Mouse (Mus musculus): ENCODE results near the gene Slc44a3.

The Slc44a3 gene

GRCm38 (mm10) chr3:121451404-121451803 is 80.8 kb downstream of the Slc44a3 start:
- no peak for DNase-seq

GRCm38 (mm10) chr3:121449527-121449926 is 82.7 kb downstream of the Slc44a3 start:
- peak; percentile 96 for DNase-seq

- DNase-seq = peak; percentile 84
Observed at GRCm38 (mm10) chr3:121448606-121449005, 83.6 kb downstream of the Slc44a3 start.

GRCm38 (mm10) chr3:121448029-121448468 is 84.2 kb downstream of the Slc44a3 start:
- peak; percentile 86 for DNase-seq

- peak; percentile 87 for DNase-seq
Observed at GRCm38 (mm10) chr3:121446454-121446853, 85.8 kb downstream of the Slc44a3 start.

GRCm38 (mm10) chr3:121444414-121444813 is 87.8 kb downstream of the Slc44a3 start:
- DNase-seq = peak; percentile 80

GRCm38 (mm10) chr3:121443861-121444271 is 88.3 kb downstream of the Slc44a3 start:
- peak; percentile 82 for DNase-seq

- DNase-seq = peak; percentile 94
Observed at GRCm38 (mm10) chr3:121442288-121442687, 89.9 kb downstream of the Slc44a3 start.

GRCm38 (mm10) chr3:121441504-121441903 is 90.7 kb downstream of the Slc44a3 start:
- peak; percentile 79 for DNase-seq

GRCm38 (mm10) chr3:121439623-121440161 is 92.5 kb downstream of the Slc44a3 start:
- DNase-seq = peak; percentile 96

- DNase-seq = peak; percentile 95
Observed at GRCm38 (mm10) chr3:121437996-121438395, 94.2 kb downstream of the Slc44a3 start.

- DNase-seq = no peak
Observed at GRCm38 (mm10) chr3:121437070-121437469, 95.1 kb downstream of the Slc44a3 start.

- peak; percentile 84 for DNase-seq
Observed at GRCm38 (mm10) chr3:121435296-121435695, 96.9 kb downstream of the Slc44a3 start.

- DNase-seq = peak; percentile 93
Observed at GRCm38 (mm10) chr3:121433968-121434533, 98.2 kb downstream of the Slc44a3 start.

- peak; percentile 41 for DNase-seq
Observed at GRCm38 (mm10) chr3:121433359-121433758, 98.8 kb downstream of the Slc44a3 start.

- DNase-seq = no peak
Observed at GRCm38 (mm10) chr3:121430289-121430936, 101.8 kb downstream of the Slc44a3 start.

- peak; percentile 81 for DNase-seq
Observed at GRCm38 (mm10) chr3:121429469-121429868, 102.7 kb downstream of the Slc44a3 start.

GRCm38 (mm10) chr3:121428696-121429259 is 103.4 kb downstream of the Slc44a3 start:
- peak; percentile 88 for DNase-seq

GRCm38 (mm10) chr3:121428230-121428629 is 104.0 kb downstream of the Slc44a3 start:
- DNase-seq = peak; percentile 91

GRCm38 (mm10) chr3:121427520-121427908 is 104.7 kb downstream of the Slc44a3 start:
- DNase-seq = peak; percentile 98

- DNase-seq = peak; percentile 99
Observed at GRCm38 (mm10) chr3:121426621-121427519, 105.3 kb downstream of the Slc44a3 start.

GRCm38 (mm10) chr3:121425861-121426620 is 106.2 kb downstream of the Slc44a3 start, which contains the start of gene Cnn3:
Cnn3 (plus strand) TSS chr3:121426497.
- DNase-seq = peak; percentile 100

Measured in heart, adult 11 months (tissue).